Mouse (Mus musculus) myocyte (in vitro differentiated cells): ENCODE measurements around the gene Stat5b.

ENCODE experiments used
- CEBPB ChIP-seq: IDR thresholded peaks from 2 replicates; pipeline ENCODE4 v1.6.1; 2011; ENCODE audit warnings: mild to moderate bottlenecking, moderate library complexity; ENCODE audit not compliant: poor library complexity, insufficient read depth, severe bottlenecking
- E2F4 ChIP-seq: IDR thresholded peaks from one replicate; pipeline ENCODE4 v1.6.1; 2011; ENCODE audit warnings: mild to moderate bottlenecking, control low read depth, moderate library complexity; ENCODE audit not compliant: insufficient read depth
- MAX ChIP-seq: IDR thresholded peaks from one replicate; pipeline ENCODE4 v1.6.1; 2011; ENCODE audit warnings: low read depth, mild to moderate bottlenecking, control low read depth
- MYOD1 ChIP-seq, 3 experiments: IDR thresholded peaks; one replicate each; pipeline ENCODE4 v1.6.1; 2011; ENCODE audit warnings: control low read depth in 2 of 3, low read depth in 2 of 3, mild to moderate bottlenecking in 2 of 3, moderate library complexity in 1 of 3; ENCODE audit not compliant: insufficient read length in 2 of 3, control insufficient read depth in 1 of 3
- POLR2A ChIP-seq: IDR thresholded peaks from one replicate; pipeline ENCODE4 v1.6.1; 2011; ENCODE audit warnings: low read depth, mild to moderate bottlenecking, control low read depth, moderate library complexity; ENCODE audit not compliant: insufficient read length
- POLR2AphosphoS2 ChIP-seq: IDR thresholded peaks from one replicate; pipeline ENCODE4 v1.6.1; 2011; ENCODE audit warnings: low read depth, control low read depth; ENCODE audit not compliant: insufficient read length
- SRF ChIP-seq: IDR thresholded peaks from one replicate; pipeline ENCODE4 v1.6.1; 2011; ENCODE audit warnings: low read depth; ENCODE audit not compliant: control insufficient read depth, insufficient read length
- TCF12 ChIP-seq: IDR thresholded peaks from one replicate; pipeline ENCODE4 v1.6.1; 2011; ENCODE audit warnings: mild to moderate bottlenecking, control low read depth; ENCODE audit not compliant: poor library complexity, insufficient read depth, severe bottlenecking
- TCF3 ChIP-seq: IDR thresholded peaks from one replicate; pipeline ENCODE4 v1.6.1; 2011; ENCODE audit warnings: low read depth, control low read depth; ENCODE audit not compliant: insufficient read length
- USF1 ChIP-seq: IDR thresholded peaks from one replicate; pipeline ENCODE4 v1.6.1; 2011; ENCODE audit warnings: low read depth, mild to moderate bottlenecking, control low read depth, moderate library complexity

DNA sequence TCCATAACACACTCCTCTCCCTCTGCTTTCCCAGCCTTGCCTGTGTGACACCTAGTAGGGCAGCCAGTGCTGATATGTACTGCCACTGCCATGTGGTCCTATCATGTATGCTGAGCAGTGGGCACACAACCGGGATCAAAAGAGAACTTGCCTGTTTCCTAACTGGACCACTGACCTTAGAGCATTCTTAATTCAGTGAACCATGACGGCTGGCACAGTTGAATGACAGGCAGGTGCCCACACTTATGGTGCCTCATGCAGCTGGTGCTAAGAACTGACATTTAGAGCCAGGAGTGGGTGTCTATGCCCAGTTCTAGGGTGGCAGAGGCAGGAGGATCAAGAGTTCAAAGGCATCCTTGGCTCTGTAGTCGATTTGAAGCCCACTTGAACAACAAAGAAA lies 25.2 kb upstream of the Stat5b start:
- no peak for TF ChIP-seq E2F4
- no peak for TF ChIP-seq TCF12
- no peak for TF ChIP-seq MAX
- TF ChIP-seq POLR2A, result no peak
- TF ChIP-seq CEBPB, result no peak
- TF ChIP-seq SRF, result no peak
- no peak for TF ChIP-seq USF1
- TF ChIP-seq TCF3, result no peak
- no peak for TF ChIP-seq MYOD1 (IDR thresholded peaks at IDR 0.05; ENCODE audit: control insufficient read depth in 1 of 3, insufficient read length in 2 of 3, low read depth in 2 of 3)
- TF ChIP-seq POLR2AphosphoS2, result no peak
